Mouse (Mus musculus) lung, adult 2 months (tissue): Measurements from ENCODE around the gene Gm9507.
"Not testable (repeated sequence)": the region's sequence is repeated elsewhere in the genome, so short reads cannot be mapped to it uniquely, and the experiment has no call there.

Experiments
- CTCF ChIP-seq: fragments of 200-500 bp; IDR thresholded peaks from 2 replicates; pipeline ENCODE4 v1.5.1; 2011; ENCODE audit warnings: mild to moderate bottlenecking, low read length, control low read depth; ENCODE audit not compliant: insufficient read depth
- POLR2A ChIP-seq: fragments of 200-500 bp; IDR thresholded peaks from 2 replicates; pipeline ENCODE4 v1.6.1; 2011; ENCODE audit warnings: low read depth, mild to moderate bottlenecking, control low read depth, low read length, borderline replicate concordance; ENCODE audit errors: extremely low read depth

- TF ChIP-seq POLR2A, CTCF: not testable (repeated sequence)
Observed at GRCm38 (mm10) chr10:77798164-77798920, 13.3 kb downstream of the Gm9507 start.
